Mouse (Mus musculus) retina, adult 2 months (tissue): ENCODE measurements around the gene Pid1.
"Not testable (repeated sequence)": the region's sequence is repeated elsewhere in the genome, so short reads cannot be mapped to it uniquely, and the experiment has no call there.

Source experiments
- DNase-seq: peaks from one replicate; pipeline ENCODE4 v3.0.0-alpha.2; 2012; ENCODE audit warnings: low read depth, low spot score

The Pid1 gene

GRCm38 (mm10) chr1:84359611-84360500, 4.1 kb downstream of the Pid1 start:
- DNase-seq, result no peak

DNA sequence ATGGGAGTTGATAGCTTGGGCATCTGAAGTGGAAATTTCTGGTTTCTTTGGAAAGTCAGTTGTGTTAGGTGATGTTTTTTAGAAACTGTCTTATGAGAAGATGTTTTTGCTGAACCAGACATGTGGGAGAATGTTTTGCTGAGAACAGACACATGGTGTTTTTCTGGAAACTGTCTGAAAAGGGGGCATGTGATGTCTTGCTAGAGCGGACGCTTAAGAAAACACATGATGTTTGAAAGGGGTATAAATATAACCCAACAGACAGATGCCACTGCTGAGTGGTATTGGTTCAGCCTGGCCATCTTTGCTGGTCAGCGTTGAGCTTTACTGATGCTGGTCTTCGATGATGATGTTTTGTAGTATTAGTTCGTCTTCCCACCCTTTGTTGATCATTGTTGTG, 6.8 kb downstream of the Pid1 start:
- DNase-seq, result no peak

GRCm38 (mm10) chr1:84350262-84350661, 13.7 kb downstream of the Pid1 start:
- DNase-seq, result no peak

DNA sequence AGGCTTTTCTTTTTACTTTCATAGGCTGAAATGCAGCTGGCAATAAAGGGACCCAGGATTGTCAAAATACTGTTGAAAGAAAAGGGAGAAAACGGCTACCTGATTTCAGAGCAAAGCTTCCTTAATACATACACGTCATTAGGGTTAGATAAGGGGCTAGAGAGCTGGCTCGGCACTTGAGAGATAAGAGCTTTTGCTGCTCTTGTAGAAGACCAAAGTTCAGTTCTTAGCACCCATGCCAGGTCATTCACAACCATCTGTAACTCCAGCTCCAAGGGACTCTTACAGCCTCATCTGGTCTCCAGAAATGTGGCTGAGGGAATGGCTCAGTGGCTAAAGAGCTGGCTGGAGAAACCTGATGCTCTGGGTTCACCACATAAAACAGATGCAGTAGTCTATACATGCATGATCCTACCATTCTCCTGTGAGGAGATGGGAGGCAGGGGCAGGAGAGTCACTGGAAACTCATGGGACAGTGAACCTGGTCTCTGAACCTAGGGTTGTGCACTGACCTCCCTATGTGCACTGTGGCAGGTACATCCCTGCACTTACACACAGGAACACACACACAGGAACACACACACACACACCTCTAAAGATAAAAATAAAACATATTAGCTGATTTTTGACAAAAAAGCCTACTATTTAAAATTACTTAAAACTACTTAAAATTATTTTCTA, 16.0 kb downstream of the Pid1 start:
- DNase-seq, result no peak

DNA sequence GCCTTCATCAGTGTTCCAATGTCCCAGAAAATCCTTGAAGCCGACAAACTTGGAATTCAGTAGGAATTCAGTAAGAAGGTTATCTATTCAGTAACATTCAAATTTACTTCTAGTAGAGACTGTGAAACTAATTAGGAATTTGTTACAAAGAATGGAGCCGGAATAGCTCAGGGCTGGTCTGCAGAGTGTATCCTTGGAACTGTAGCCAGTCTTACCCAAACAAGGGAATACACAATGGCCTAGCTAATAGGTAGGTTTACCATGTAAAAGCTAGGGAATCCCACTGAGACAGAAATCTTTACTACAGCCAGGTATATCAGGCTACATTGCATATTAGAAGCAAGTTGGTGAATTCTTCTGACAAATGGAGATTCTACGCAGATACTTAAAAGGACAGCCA, 31.2 kb downstream of the Pid1 start:
- not testable (repeated sequence) for DNase-seq

GRCm38 (mm10) chr1:84331861-84332260, 32.1 kb downstream of the Pid1 start:
- DNase-seq, result not testable (repeated sequence)

GRCm38 (mm10) chr1:84325309-84325708, 38.7 kb downstream of the Pid1 start:
- no peak for DNase-seq

DNA sequence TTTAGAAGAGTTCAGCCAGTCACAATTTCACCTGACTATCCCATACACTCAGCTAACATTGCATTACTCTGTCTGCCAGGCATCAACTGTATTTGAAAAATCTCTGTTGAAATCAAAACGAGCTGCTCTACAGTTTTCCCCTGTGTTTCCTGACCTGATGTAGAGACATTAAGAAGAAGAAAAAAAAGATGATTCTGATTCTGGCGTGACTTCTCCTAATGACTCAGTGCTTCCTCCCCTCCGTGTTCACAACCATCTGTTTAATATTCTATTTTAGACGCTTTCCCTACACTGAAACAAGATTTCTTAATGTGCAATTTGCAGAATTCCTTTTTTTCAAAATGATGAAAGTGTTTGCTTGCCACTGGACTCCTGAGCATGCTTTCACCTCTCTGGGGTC, 42.7 kb downstream of the Pid1 start:
- DNase-seq, result no peak

DNA sequence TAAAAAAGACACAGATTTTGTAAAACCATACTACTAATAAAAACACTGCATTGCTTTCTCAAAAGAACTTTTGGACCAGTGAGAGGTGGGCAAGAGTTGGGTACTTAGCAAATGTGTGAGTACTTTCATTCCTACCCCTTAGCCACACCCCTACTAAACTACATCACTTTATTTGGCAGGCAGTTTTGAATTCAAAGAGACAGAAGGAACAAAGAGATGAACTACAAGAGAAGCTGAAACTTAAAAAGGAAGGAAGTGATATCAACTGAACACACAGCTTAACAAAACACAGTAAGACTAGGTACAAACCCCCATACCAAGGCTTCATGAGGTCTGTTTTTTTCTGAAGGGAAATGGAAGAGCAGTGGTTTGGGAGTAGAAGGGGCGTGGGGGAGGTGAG, 45.4 kb downstream of the Pid1 start:
- DNase-seq, result no peak

GRCm38 (mm10) chr1:84317827-84318226, 46.2 kb downstream of the Pid1 start:
- DNase-seq, result no peak

DNA sequence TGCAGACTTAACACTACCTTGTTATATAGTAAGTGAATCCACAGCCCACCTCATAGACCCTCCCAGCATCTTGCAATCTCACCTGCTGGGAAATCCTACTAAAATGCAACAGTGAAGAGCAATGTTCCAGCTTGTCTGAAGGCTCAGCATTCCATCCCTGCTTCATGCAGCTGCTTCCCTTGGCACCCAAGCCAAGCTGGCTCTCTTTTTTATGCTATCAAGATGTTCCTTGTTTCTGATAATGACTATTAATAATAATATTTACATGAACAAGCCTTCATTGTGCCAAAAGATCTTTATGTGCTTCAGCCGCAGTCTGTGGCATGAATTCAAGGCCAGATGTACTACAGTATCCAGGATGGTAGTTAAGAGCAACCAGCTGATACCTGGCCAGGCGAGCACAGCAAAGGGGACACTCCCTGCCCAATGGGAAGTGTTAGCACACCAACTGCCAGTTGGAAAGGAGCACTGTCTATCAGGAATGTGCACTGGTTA, 54.0 kb downstream of the Pid1 start:
- no peak for DNase-seq

- DNase-seq, result no peak
These were observed 58.1 kb downstream of the Pid1 start for GRCm38 (mm10) chr1:84305713-84306421.

- no peak for DNase-seq
These were observed 61.2 kb downstream of the Pid1 start for GRCm38 (mm10) chr1:84302788-84303187.

DNA sequence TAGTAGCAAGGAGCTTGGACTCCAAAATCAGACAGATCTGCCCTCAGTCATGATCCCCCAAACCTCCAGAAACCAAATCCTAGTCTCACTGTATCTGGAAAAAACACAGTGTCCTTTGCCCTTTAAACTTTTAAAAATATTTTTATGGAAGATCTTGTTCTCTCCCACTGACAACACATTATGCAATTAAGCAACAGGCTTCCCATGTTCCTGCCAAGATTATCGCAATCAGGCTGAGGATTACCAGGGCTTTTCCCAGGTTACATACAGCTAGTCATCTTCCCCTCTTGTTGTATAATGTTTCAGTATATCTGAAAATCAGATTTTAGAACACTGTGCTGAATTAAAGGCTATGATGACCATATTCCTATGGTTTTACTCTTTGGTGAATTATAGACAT, 64.3 kb downstream of the Pid1 start:
- DNase-seq, result no peak

DNA sequence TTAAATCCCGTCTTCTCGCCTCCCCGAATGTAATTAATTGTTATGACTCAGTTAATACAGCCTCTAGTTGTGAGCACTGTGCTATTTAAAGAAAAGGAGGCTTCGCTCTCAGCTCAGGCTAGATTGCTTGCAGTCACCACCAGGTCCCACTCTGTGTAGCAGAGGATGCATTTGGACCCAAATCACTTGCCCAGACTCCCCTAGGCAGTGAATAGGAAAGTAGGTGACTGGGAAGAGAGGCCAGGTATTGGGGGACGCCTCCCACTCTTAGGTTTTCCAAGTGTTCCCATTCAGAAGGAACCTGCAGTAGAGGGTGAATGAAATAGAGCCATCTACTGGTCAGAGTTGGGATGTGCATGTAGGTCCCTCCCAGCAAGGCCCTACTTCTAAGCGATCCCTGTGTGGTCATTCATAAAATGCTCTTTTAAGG, 77.3 kb downstream of the Pid1 start:
- no peak for DNase-seq

- no peak for DNase-seq
These were observed 78.4 kb downstream of the Pid1 start for GRCm38 (mm10) chr1:84285620-84286019.

- no peak for DNase-seq
These were observed 79.5 kb downstream of the Pid1 start for GRCm38 (mm10) chr1:84284293-84285068.

GRCm38 (mm10) chr1:84283119-84283518, 80.9 kb downstream of the Pid1 start:
- DNase-seq, result no peak

DNA sequence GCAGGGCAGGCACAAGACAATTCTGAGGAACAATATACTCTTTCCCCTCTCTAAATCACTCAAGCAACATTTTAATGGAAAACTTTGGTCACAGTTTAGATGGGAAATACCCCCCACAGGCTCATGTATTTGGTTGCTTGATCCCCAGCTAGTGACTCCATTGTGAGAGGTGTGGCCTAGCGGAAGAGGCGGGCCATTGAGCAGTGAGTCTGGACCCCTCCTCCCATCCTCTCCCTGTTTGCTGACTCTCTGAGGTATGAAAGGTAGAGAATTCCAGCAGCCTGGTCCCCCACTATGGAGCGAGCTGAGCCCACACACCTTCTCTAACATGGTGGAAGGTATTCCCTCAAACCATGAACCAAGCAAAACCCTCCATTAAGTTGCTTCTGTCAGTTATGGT, 83.8 kb downstream of the Pid1 start:
- DNase-seq, result no peak

DNA sequence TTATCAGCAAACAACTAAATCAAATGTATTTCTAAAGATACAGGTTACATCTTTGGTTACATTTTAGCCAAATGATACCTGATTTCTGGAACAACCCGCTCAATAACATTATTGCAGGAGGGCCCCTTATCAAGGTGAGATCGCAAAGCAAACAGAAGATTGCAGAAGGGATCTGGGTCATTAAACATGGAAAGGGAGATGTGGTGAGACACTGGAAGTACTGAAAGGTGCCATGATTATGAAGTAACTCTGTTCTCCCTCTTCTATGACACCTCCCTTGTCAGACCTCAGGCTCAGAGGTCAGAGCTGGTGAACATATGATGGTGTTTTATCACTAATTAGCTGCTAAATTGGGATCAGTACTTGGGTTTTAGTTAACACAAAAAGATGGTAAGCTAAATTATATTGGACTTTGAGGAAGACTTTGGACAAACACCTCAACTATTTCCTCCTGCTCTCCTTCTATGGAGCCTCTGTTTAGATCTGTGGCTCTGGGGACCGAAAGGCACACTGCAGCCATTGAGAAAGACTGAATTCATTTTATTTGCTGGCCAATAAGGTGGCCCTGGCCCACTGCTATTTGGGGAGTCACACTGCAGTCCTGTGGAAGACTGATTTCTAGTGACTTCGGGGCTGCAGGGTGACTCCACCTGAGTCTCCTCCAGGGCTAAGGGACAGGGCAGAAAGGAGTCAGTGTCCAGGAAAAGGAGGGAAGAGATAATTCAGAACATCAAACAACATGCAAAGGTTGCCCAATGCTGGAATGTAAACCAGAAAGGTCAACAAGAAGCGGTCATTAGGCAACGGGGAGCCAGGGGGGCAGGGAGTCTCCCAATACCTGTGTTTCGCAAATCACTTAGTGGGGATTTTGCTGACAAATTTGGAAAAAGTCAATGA, 85.4 kb downstream of the Pid1 start:
- no peak for DNase-seq
